Mouse (Mus musculus): ENCODE data around the gene Ccm2.

Ccm2 gene

GRCm38 (mm10) chr11:6529961-6530360, 16.7 kb upstream of the Ccm2 start:
- DNase-seq (ENCODE audit: low spot score in 2 of 2) = no peak

- no peak for DNase-seq (ENCODE audit: low spot score in 2 of 2)
Observed at GRCm38 (mm10) chr11:6530746-6531145, 15.9 kb upstream of the Ccm2 start.

GRCm38 (mm10) chr11:6544683-6545082, 2.0 kb upstream of the Ccm2 start:
- DNase-seq (ENCODE audit: low spot score in 2 of 2) = no peak

GRCm38 (mm10) chr11:6545186-6545856, 1.4 kb upstream of the Ccm2 start:
- no peak for DNase-seq (ENCODE audit: low spot score in 2 of 2)

- DNase-seq (ENCODE audit: low spot score in 2 of 2) = no peak
Observed at GRCm38 (mm10) chr11:6545857-6546192, 862 bp upstream of the Ccm2 start.

- DNase-seq (ENCODE audit: low spot score in 2 of 2) = peak; percentile 26 to 44
Observed at GRCm38 (mm10) chr11:6547037-6547680, 472 bp downstream of the Ccm2 start.

- no peak for DNase-seq (ENCODE audit: low spot score in 2 of 2)
Observed at GRCm38 (mm10) chr11:6547696-6548325, 1.1 kb downstream of the Ccm2 start.

GRCm38 (mm10) chr11:6549770-6550169, 3.1 kb downstream of the Ccm2 start:
- DNase-seq (ENCODE audit: low spot score in 2 of 2) = no peak

GRCm38 (mm10) chr11:6550201-6550600, 3.5 kb downstream of the Ccm2 start:
- no peak for DNase-seq (ENCODE audit: low spot score in 2 of 2)

GRCm38 (mm10) chr11:6558234-6558633, 11.5 kb downstream of the Ccm2 start:
- no peak for DNase-seq (ENCODE audit: low spot score in 2 of 2)

- DNase-seq (ENCODE audit: low spot score in 2 of 2) = no peak
Observed at GRCm38 (mm10) chr11:6559996-6560395, 13.3 kb downstream of the Ccm2 start.

GRCm38 (mm10) chr11:6560655-6561360, 14.1 kb downstream of the Ccm2 start:
- no peak for DNase-seq (ENCODE audit: low spot score in 2 of 2)

- DNase-seq (ENCODE audit: low spot score in 2 of 2) = no peak
Observed at GRCm38 (mm10) chr11:6561474-6561873, 14.8 kb downstream of the Ccm2 start.

- DNase-seq (ENCODE audit: low spot score in 2 of 2) = no peak
Observed at GRCm38 (mm10) chr11:6562359-6562758, 15.7 kb downstream of the Ccm2 start.

GRCm38 (mm10) chr11:6563201-6563600, 16.5 kb downstream of the Ccm2 start:
- no peak for DNase-seq (ENCODE audit: low spot score in 2 of 2)

- DNase-seq (ENCODE audit: low spot score in 2 of 2) = no peak
Observed at GRCm38 (mm10) chr11:6566496-6566895, 19.8 kb downstream of the Ccm2 start.

GRCm38 (mm10) chr11:6567951-6568350, 21.3 kb downstream of the Ccm2 start:
- DNase-seq (ENCODE audit: low spot score in 2 of 2) = no peak

- DNase-seq (ENCODE audit: low spot score in 2 of 2) = no peak
Observed at GRCm38 (mm10) chr11:6568584-6569409, 22.1 kb downstream of the Ccm2 start.

GRCm38 (mm10) chr11:6569410-6569777, 22.7 kb downstream of the Ccm2 start:
- DNase-seq (ENCODE audit: low spot score in 2 of 2) = no peak

GRCm38 (mm10) chr11:6576151-6576550, 29.5 kb downstream of the Ccm2 start:
- DNase-seq (ENCODE audit: low spot score in 2 of 2) = no peak

GRCm38 (mm10) chr11:6579361-6579760, 32.7 kb downstream of the Ccm2 start:
- DNase-seq (ENCODE audit: low spot score in 2 of 2) = no peak

Measured in frontal cortex, postnatal 14 days (tissue).